Mouse (Mus musculus) lung, postnatal 36 days (tissue): ENCODE results near the gene Olfr1228.

ENCODE experiments used
- DNase-seq: peaks from one replicate; pipeline ENCODE4 v3.0.0; 2022; ENCODE audit warnings: mixed read lengths

The Olfr1228 gene

DNA sequence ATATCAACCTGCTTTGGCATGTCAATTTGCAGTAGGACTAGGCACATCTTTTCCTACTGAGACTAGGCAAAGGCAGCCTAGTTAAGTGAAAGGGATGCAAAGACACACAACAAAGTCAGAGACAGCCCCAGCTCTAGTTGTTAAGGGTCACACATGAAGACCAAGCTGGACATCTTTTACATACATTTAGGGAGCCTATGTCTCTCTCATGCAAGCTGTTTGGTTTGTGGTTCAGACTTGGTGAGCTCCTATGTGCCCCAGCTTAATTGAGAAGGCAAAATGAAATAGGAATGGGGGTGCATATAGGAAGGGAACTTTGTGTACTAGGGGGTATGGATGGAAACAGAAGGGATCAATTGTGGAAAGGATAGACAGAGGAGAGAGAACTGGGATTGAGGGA, at the start of gene Olfr1228:
Gene Olfr1228, minus strand, starts transcription at position 101 of the 400 bp plus-strand sequence.
- DNase-seq, result no peak

DNA sequence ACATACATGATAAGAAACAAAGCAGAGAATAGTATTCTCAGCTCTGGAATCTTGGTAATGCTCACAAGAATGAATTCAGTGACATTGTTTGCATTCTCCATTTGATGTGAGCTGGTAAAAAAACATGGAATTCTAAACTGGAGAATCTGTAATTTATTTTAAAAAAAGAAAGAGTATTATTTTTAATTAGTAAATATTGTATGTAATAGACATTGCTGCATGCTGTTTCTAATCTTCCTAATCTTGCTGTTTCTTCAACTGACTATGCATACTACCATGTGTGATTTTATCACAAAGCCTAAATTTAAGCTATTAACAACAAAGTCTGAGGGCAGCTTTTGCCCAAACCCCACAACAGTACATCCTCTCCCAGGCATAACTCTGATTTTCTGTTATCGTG, 43.3 kb upstream of the Olfr1228 start, which contains the start of gene Olfr1230:
Gene Olfr1230, minus strand, starts transcription at position 101 of the 400 bp plus-strand sequence.
- DNase-seq, result no peak

DNA sequence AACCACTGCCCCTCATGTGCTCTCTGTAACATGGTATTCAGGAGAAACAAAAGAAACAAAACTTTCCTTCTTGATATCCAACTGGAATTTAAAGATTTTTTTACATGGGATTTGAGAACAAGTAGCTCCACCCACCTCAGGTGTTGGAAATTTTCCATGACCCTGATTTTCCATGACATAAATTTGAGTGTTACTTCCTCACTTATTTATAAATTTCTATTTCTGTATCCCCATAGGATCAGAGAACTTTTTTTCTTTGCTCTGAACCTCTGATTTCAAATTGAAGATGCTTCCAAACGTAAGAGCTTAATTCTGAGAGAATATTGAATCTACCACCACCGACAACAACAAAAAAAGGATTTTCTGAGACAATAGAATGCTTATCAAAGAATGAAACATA, 34.1 kb upstream of the Olfr1228 start, which contains the start of gene Olfr1229:
Gene Olfr1229, minus strand, starts transcription at position 101 of the 400 bp plus-strand sequence.
- no peak for DNase-seq

DNA sequence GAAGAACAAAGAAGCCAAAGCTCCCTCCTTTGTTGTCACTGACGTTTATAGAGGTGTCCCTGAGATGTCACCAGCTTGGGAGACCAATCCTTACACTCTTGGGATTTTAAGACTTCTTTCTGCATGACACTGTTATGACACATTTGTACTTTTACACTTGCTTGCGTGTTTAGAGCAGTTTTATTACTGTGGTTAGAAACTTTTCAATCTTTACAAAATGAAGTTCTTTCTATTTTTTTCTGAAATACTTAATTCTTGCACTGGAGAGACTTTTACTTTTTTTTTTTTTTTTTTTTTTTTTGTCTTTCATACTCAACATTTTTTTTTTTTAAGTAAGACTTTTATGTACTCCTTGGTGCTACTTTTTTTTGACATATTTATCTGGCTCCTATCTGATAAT, 53.9 kb downstream of the Olfr1228 start, which contains the start of gene Olfr1226:
Gene Olfr1226, minus strand, starts transcription at position 101 of the 400 bp plus-strand sequence.
- no peak for DNase-seq
